Comparison of ENCODE assay signal across 8 mouse cellular contexts in genomic region chrX:144689859-144690181, GRCm38 (mm10). TPM values are rescaled to one million over a fixed set of nuclear protein-coding genes. Genes with fewer than 3 reads are reported as not detected.
DNase-seq lines count a peak whose midpoint lies in the region; ATAC-seq and TF ChIP-seq lines count a peak whose summit lies in the region.

No protein-coding gene starts in this region.

- DNase-seq in heart, adult 8-10 months (ENCODE audit: low spot score): no peak
- DNase-seq in brain, embryonic 14.5 days (ENCODE audit: low read depth): peak; percentile 37
- DNase-seq in liver, postnatal 0 days: no peak
- no peak for DNase-seq in gastrocnemius, adult 18-20 months (ENCODE audit: low spot score)
- DNase-seq in lung, adult 2 months: no peak
- DNase-seq in spleen, postnatal 36 days (ENCODE audit: low spot score in 2 of 2): no peak

- WGBS in heart, embryonic 14.5 days: 16% methylated on average over 7 of the region's 7 CpGs
- 18% methylated on average over 7 of the region's 7 CpGs for WGBS in forebrain, embryonic 15.5 days
- WGBS in liver, postnatal 0 days (ENCODE audit: insufficient replicate concordance): 17% methylated on average over 7 of the region's 7 CpGs
- WGBS in lung, adult 2 months: 28% methylated on average over 7 of the region's 7 CpGs

- TF ChIP-seq POLR2A in brain, embryonic 14.5 days (IDR thresholded peaks at IDR 0.05; ENCODE audit: borderline replicate concordance, extremely low read depth, insufficient read depth, insufficient read length, poor library complexity, severe bottlenecking): no peak
- no peak for TF ChIP-seq POLR2A in lung, adult 2 months (IDR thresholded peaks at IDR 0.05; ENCODE audit: borderline replicate concordance, extremely low read depth, low read depth, low read length)

- no peaks in the 10 kb centered on the region; the same call in 1 of the 2 replicates for H3K27me3 ChIP-seq in heart, embryonic 14.5 days (ENCODE audit: control insufficient read depth, insufficient read depth, low read length)
- no peaks in the 10 kb centered on the region; the same call in 1 of the 2 replicates for H3K27me3 ChIP-seq in forebrain, embryonic 15.5 days
- 0 out of 2 replicates have a peak, but pooled peaks cover 5% of the 10 kb centered on the region for H3K27me3 ChIP-seq in liver, postnatal 0 days (ENCODE audit: insufficient read depth, low read length)

- no peak for TF ChIP-seq EP300 in liver, postnatal 0 days (IDR thresholded peaks at IDR 0.05; ENCODE audit: low read depth)

- H3K36me3 ChIP-seq in heart, embryonic 14.5 days (ENCODE audit: control insufficient read depth, insufficient read depth, low read length): no peaks in the 10 kb centered on the region
- no peaks in the 10 kb centered on the region for H3K36me3 ChIP-seq in forebrain, embryonic 15.5 days
- H3K36me3 ChIP-seq in liver, postnatal 0 days (replicated peaks; ENCODE audit: insufficient read depth, low read length): no peaks in the 10 kb centered on the region

- H3K9ac ChIP-seq in heart, embryonic 14.5 days (ENCODE audit: low read length): no peak overlapping the region
- H3K9ac ChIP-seq in forebrain, embryonic 15.5 days (replicated peaks): no peak overlapping the region
- no peak overlapping the region for H3K9ac ChIP-seq in liver, postnatal 0 days (replicated peaks)

- ATAC-seq in heart, embryonic 14.5 days (ENCODE audit: insufficient number of reproducible peaks, insufficient read depth, low FRiP score, low read depth): no peak
- ATAC-seq in forebrain, embryonic 15.5 days (replicated peaks): peak; percentile 41; the same call in 1 of the 2 replicates
- no peak for ATAC-seq in liver, postnatal 0 days

- no peak overlapping the region for H3K27ac ChIP-seq in heart, embryonic 14.5 days (replicated peaks in 1 of 2; ENCODE audit: control insufficient read depth in 1 of 2, insufficient read depth in 1 of 2, low read depth in 2 of 2, low read length in 2 of 2)
- H3K27ac ChIP-seq in forebrain, embryonic 15.5 days (replicated peaks): no peak overlapping the region
- H3K27ac ChIP-seq in liver, postnatal 0 days (ENCODE audit: low read depth): no peak overlapping the region

- peak overlapping the region; percentile 80 for H3K4me2 ChIP-seq in heart, embryonic 14.5 days (ENCODE audit: low read length)
- peak overlapping the region; percentile 74 for H3K4me2 ChIP-seq in forebrain, embryonic 15.5 days (replicated peaks)
- peak overlapping the region; percentile 59 for H3K4me2 ChIP-seq in liver, postnatal 0 days (ENCODE audit: low read depth, low read length)

- no peak for TF ChIP-seq CTCF in brain, embryonic 14.5 days (IDR thresholded peaks at IDR 0.05; ENCODE audit: borderline replicate concordance, extremely low read depth, insufficient read depth, insufficient read length)
- no peak for TF ChIP-seq CTCF in liver, postnatal 0 days (IDR thresholded peaks at IDR 0.05; ENCODE audit: low read depth)
- TF ChIP-seq CTCF in lung, adult 2 months (IDR thresholded peaks at IDR 0.05; ENCODE audit: insufficient read depth, low read length): no peak

- H3K4me3 ChIP-seq in heart, embryonic 14.5 days (ENCODE audit: control insufficient read depth in 1 of 2, insufficient read depth in 1 of 2, low read depth in 1 of 2, low read length in 2 of 2): peak overlapping the region; percentile 52 to 66
- peak overlapping the region; percentile 47 for H3K4me3 ChIP-seq in forebrain, embryonic 15.5 days
- H3K4me3 ChIP-seq in liver, postnatal 0 days (ENCODE audit: low read depth, low read length): peak overlapping the region; percentile 48
- no peak overlapping the region for H3K4me3 ChIP-seq in lung, adult 2 months (replicated peaks; ENCODE audit: extremely low read depth, low read depth, low read length)

- no peaks in the 10 kb centered on the region for H3K9me3 ChIP-seq in heart, embryonic 14.5 days (ENCODE audit: control insufficient read depth, low read length)
- H3K9me3 ChIP-seq in forebrain, embryonic 15.5 days: no peaks in the 10 kb centered on the region
- H3K9me3 ChIP-seq in liver, postnatal 0 days (ENCODE audit: low read length): no peaks in the 10 kb centered on the region

- no peaks in the 10 kb centered on the region for H3K4me1 ChIP-seq in heart, embryonic 14.5 days (ENCODE audit: control insufficient read depth in 2 of 2, insufficient read depth in 2 of 2, low read length in 2 of 2)
- no peaks in the 10 kb centered on the region for H3K4me1 ChIP-seq in forebrain, embryonic 15.5 days
- no peaks in the 10 kb centered on the region for H3K4me1 ChIP-seq in liver, postnatal 0 days (ENCODE audit: insufficient read depth)
- H3K4me1 ChIP-seq in lung, adult 2 months (ENCODE audit: control insufficient read depth, insufficient read depth, low read length): no peaks in the 10 kb centered on the region

RNA-seq across cellular contexts. Expression of gene Rtl4, which starts 1.1 kb away (rescaled TPM):
- 0.39 and 0.61 TPM in 2 replicates for polyA plus RNA-seq in heart, embryonic 14.5 days (2014; fragmentation: Nextera tagmentation; extraction: Ambion mirVana)
- not detected for total RNA-seq in heart, adult 8-10 months (2022)
- polyA plus RNA-seq in brain, embryonic 14.5 days (2012; rRNA removed): 0.49 and 0.56 TPM in 2 replicates
- polyA plus RNA-seq in forebrain, embryonic 15.5 days (2015; fragmentation: Nextera tagmentation; extraction: Ambion mirVana): 0.32 and 0.67 TPM in 2 replicates
- polyA plus RNA-seq in liver, postnatal 0 days (2015; fragmentation: Nextera tagmentation; extraction: Ambion mirVana): 0.86 and 1.4 TPM in 2 replicates
- under 1 TPM in 1 of 2 experiments, not detected in 1; 0.07 TPM for total RNA-seq in gastrocnemius, adult 18-20 months (2021)
- polyA plus RNA-seq in lung, adult 2 months (2012; rRNA removed): not detected in 2 replicates

RNA-seq across cellular contexts. Expression of gene Trpc5, which starts 1.8 kb away (rescaled TPM):
- 0.18 and 0.20 TPM in 2 replicates for polyA plus RNA-seq in heart, embryonic 14.5 days (2014; fragmentation: Nextera tagmentation; extraction: Ambion mirVana)
- not detected for total RNA-seq in heart, adult 8-10 months (2022)
- polyA plus RNA-seq in brain, embryonic 14.5 days (2012; rRNA removed): 1.1 and 2.7 TPM in 2 replicates
- 0.91 and 1.0 TPM in 2 replicates for polyA plus RNA-seq in forebrain, embryonic 15.5 days (2015; fragmentation: Nextera tagmentation; extraction: Ambion mirVana)
- polyA plus RNA-seq in liver, postnatal 0 days (2015; fragmentation: Nextera tagmentation; extraction: Ambion mirVana): not detected in 2 replicates
- total RNA-seq in gastrocnemius, adult 18-20 months (2021): not detected
- not detected in 2 replicates for polyA plus RNA-seq in lung, adult 2 months (2012; rRNA removed)
